Mouse (Mus musculus) kidney, embryonic 16.5 days (tissue): ENCODE data around the gene Spsb4. TPM values are rescaled to one million over a fixed set of nuclear protein-coding genes. Genes with fewer than 3 reads are reported as not detected.

Experiments used
- ATAC-seq: fragments of 200-750 bp; cut with Nextera tagmentation; 2 replicates; pipeline ENCODE4 v1.8.0; 2017; ENCODE audit warnings: moderate TSS enrichment; ENCODE audit not compliant: low FRiP score, low TSS enrichment
- H3K27ac ChIP-seq: fragments of 300-500 bp; sonication (generic); 2 replicates; pipeline ENCODE4 v1.5.1; 2014; ENCODE audit warnings: low read length
- H3K27me3 ChIP-seq: fragments of 300-500 bp; sonication (generic); 2 replicates; pipeline ENCODE4 v1.6.1; 2014; ENCODE audit warnings: low read length, control low read depth, mixed read lengths; ENCODE audit not compliant: insufficient read depth
- H3K36me3 ChIP-seq: fragments of 300-500 bp; sonication (generic); 2 replicates; pipeline ENCODE4 v1.6.1; 2014; ENCODE audit warnings: low read length, control low read depth, mixed read lengths; ENCODE audit not compliant: insufficient read depth
- H3K4me1 ChIP-seq: fragments of 300-500 bp; sonication (generic); 2 replicates; pipeline ENCODE4 v1.6.1; 2014; ENCODE audit warnings: low read length, control low read depth, mixed read lengths; ENCODE audit not compliant: insufficient read depth
- H3K4me2 ChIP-seq: fragments of 300-500 bp; sonication (generic); replicated peaks from 2 replicates; pipeline ENCODE4 v1.6.1; 2014; ENCODE audit warnings: low read depth, low read length
- H3K4me3 ChIP-seq: fragments of 300-500 bp; sonication (generic); 2 replicates; pipeline ENCODE4 v1.5.1; 2014; ENCODE audit warnings: mild to moderate bottlenecking, low read length
- H3K9ac ChIP-seq: fragments of 300-500 bp; sonication (generic); replicated peaks from 2 replicates; pipeline ENCODE4 v1.6.1; 2014; ENCODE audit warnings: low read length
- H3K9me3 ChIP-seq: fragments of 300-500 bp; sonication (generic); 2 replicates; pipeline ENCODE4 v1.6.1; 2016; ENCODE audit warnings: low read length, control low read depth
- WGBS: fragments of 180-500 bp; shearing (Covaris S2); extraction: QIAGEN DNeasy Blood & Tissue Kit; methylation state at CpG from one replicate; pipeline ENCODE4 v1.1.7; 2014; 5-methylcytosine and 5-hydroxymethylcytosine counted together
- polyA plus RNA-seq: library from polyadenylated mRNA; unstranded; fragments of >200 nt; fragmentation: Nextera tagmentation; extraction: Ambion mirVana; gene quantifications from 2 replicates; pipeline ENCODE4 v1.2.1, GENCODE M21; 2015

Gene Spsb4
- polyA plus RNA-seq, 1 experiment from 2014 or later, result 66.6 TPM

DNA sequence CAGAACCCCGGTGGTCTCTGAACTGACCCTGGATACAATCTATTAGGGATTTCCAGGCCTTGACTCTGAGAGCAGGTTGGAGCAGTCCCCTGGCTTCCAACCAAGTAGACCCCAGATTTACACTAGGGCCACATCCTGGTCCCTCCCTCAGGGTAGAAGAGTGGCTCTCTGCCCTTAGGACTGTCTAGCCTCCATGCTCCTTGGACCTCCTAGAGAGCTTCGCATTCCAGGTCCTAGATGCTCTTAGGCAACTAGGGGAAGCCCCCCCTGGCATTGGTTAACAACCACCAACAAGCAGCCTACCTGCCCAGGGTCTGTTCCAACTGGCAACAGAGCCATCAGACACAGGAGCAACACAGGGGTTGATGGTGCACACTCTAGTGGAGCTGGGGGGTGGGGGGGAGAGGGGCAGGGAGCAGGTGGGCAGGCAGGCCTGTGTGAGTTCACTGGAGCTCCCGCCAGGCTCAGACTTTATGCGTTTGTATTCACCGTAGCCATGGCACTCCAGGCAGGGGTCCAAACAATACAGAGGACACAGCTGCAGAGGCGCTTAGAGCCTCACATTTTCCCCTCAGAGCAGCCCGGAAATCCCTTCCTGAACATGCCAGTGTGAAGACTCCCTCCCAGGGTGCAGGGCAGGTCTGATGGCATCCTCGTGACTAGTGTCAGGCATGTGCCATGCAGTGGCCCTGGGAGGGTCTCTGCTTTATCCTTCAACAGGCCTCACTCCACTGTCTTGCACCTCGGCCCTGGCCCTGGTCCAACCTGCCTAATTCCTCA is 46.8 kb downstream of the Spsb4 start:
- Histone ChIP-seq H3K27ac (no peak overlapping the region), H3K9ac (no peak overlapping the region), H3K4me2 (no peak overlapping the region), H3K4me3 (no peak overlapping the region), H3K4me1 (peaks cover 35% of the 10 kb centered on the region), H3K9me3 (no peaks in the 10 kb centered on the region), H3K36me3 (no peaks in the 10 kb centered on the region), H3K27me3 (no peaks in the 10 kb centered on the region)
- peak; percentile 46 for ATAC-seq
- 48% methylated on average over 9 of the region's 9 CpGs for WGBS

DNA sequence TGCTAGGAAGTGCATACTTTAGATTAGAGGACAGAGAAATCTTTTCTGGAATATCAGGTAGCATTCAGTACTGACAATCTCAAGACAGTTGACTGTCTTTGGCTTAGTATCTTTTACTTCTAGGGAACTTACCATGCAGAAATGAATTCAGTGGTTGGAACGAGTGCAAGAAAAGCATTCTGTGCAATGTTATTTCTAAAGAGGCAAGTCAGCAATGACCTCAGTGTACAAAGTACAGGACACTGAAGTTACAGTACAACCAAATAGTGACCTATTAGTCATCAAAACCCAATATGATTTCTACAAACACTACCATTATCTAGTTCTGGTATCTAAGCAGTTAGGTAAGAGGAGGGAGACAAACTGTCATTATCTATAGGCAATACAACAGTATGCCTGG is 51.1 kb downstream of the Spsb4 start:
- ATAC-seq, result no peak

DNA sequence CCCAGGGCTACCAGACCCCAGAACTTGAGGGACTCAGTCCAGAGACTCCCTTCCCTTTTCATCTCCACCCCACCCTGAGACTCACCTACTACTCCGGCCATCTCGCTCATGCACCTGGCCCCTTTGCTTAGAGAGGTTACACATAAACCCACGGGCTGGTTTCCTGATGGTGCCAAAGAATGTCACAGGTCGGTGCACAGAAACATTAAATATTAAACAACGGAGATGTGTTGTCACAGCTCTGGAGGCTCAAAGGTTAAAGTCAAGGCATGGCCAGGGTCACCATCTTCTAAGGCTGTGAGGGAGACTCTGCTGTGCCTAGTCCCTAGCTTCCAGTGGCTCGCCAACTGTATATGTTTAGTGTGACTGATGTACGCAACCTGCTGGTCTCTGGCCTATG is 52.2 kb downstream of the Spsb4 start:
- 65% methylated on average over 7 of the region's 7 CpGs for WGBS
- H3K4me2 ChIP-seq, result no peak overlapping the region
- no peaks in the 10 kb centered on the region for H3K27me3 ChIP-seq
- peak overlapping the region; percentile 93 for H3K27ac ChIP-seq
- H3K9me3 ChIP-seq, result no peaks in the 10 kb centered on the region
- peak; percentile 57 for ATAC-seq
- H3K36me3 ChIP-seq, result no peaks in the 10 kb centered on the region
- H3K4me3 ChIP-seq, result no peak overlapping the region
- peaks cover 59% of the 10 kb centered on the region for H3K4me1 ChIP-seq
- H3K9ac ChIP-seq, result no peak overlapping the region

More for the DNA sequence above, 51.1 kb downstream of the Spsb4 start:
- Histone ChIP-seq H3K27ac (peak overlapping the region; percentile 93), H3K9ac (no peak overlapping the region), H3K4me3 (no peak overlapping the region), H3K4me2 (no peak overlapping the region), H3K27me3 (no peaks in the 10 kb centered on the region), H3K36me3 (no peaks in the 10 kb centered on the region), H3K4me1 (peaks cover 59% of the 10 kb centered on the region), H3K9me3 (no peaks in the 10 kb centered on the region)
- 39% methylated on average over 1 of the region's 1 CpGs for WGBS

DNA sequence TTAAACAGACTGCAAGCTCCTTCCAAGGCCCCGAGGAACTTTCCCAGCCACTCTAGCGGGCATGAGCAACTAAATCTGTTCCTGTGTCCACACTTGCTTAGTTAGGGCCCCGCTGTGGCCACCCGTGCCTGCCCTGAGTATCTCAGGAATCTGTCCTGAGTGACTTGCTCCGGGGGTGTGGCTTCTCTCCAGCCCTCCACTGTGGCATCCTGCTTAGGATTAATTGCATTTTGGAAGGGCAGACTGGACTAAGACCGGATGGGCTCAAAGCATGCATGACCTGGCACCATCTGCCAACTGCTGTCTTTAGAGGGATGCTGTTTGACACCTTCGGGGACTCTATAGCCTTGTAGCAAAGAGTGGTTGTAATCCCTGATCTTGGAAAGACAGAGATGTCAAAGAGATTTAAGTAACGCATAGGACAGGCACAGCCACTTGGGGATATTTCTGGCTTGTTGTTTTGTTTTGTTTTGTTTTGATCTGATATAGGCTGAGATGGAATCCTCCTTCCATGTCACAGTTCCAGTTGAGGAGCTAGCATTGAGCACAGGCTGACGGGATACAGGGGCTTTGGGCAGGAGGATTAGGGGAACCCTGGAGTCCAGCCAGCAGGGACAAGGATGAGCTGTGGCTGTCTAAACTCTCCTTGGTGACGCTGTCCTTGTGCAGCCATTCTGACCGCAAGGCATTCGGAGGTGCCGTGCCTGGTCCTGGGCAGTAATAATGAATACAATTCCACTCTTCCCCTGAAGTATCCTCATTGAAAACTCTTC is 55.0 kb downstream of the Spsb4 start:
- Histone ChIP-seq H3K4me1 (peaks cover 72% of the 10 kb centered on the region), H3K9ac (no peak overlapping the region; the same call in 1 of the 2 replicates), H3K27me3 (no peaks in the 10 kb centered on the region; the same call in 1 of the 2 replicates), H3K4me3 (no peak overlapping the region), H3K27ac (peak overlapping the region; percentile 77), H3K4me2 (no peak overlapping the region), H3K36me3 (no peaks in the 10 kb centered on the region), H3K9me3 (no peaks in the 10 kb centered on the region)
- peak; percentile 30; the same call in 1 of the 2 replicates for ATAC-seq
- WGBS, result 41% methylated on average over 13 of the region's 13 CpGs

DNA sequence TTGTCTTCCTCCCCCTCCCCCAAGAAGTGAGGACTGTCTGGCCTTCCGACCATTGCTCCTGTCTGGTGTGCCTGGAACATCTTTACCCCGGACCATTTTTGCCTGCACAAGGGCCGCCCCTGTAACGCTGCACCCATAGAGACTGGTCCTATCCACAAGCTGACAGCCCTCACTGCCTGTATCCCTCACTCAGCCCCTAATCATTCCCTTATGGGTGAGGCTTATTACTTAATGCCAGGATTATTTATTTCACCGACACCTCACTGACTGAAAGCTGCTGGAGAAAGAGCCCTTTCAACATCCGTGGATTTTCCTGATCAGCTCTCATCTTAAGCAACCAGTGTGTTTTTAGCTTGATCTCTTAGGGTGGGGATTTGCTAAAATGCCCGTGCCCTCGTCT is 55.9 kb downstream of the Spsb4 start:
- Histone ChIP-seq H3K9me3 (no peaks in the 10 kb centered on the region), H3K4me1 (peaks cover 72% of the 10 kb centered on the region), H3K9ac (peak overlapping the region; percentile 29), H3K27ac (peak overlapping the region; percentile 77), H3K4me3 (no peak overlapping the region), H3K4me2 (no peak overlapping the region), H3K36me3 (no peaks in the 10 kb centered on the region), H3K27me3 (no peaks in the 10 kb centered on the region; the same call in 1 of the 2 replicates)
- 48% methylated on average over 8 of the region's 8 CpGs for WGBS
- no peak for ATAC-seq

DNA sequence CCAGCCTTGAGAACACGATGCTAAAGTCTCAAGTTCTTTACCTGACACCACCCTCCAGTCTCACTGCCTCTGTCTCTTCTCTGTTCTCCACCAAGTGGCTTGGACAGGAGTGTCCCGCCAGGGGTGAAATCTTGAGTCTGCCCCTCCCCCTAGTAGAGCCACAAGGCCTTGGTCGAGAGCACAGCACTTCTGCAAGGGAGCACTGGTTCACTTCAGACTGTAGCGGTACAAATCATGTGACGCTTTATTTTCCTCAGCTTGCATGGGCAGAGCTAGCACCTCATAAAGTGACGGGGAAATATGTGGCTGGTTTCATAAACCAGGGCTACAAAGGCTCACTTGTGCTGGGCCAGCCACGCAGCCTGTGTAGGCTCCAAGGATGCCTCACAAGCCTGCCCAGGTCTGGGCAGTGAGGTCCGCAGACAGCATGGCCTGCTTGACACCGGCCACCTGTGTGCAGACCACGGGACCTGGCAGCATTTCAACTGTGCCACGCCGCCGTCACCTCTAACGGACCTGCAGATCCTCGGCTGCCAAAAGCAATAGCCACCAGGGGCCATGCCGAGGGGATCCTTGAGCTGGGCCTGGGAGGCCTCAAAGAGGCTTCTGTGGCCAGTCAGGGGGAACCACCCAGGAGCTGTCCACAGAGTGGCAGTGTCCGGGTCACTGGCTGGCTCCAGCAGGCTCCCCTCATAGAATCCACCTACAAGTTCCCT is 56.5 kb downstream of the Spsb4 start:
- peak; percentile 77 for ATAC-seq

DNA sequence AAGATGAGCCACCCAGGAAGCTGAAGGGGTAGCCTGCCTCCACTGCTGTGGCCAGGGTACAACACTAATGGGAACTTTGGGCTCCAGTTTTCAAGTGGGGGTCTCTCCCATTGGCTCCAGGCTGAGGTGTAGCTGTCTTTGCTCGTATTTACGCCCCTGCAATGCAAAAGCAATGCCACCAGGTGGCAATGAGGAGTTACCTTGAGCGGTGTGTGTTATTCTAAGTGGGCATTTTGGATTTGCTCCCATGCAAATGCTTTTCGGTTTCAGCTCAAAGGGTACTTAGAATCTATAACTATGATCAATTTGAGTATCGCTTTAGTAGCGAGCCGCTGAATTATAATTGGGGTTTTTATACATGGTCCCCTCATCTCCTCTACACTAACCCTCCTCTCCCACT is 57.6 kb downstream of the Spsb4 start:
- no peaks in the 10 kb centered on the region for H3K9me3 ChIP-seq
- H3K9ac ChIP-seq, result no peak overlapping the region
- H3K27ac ChIP-seq, result peak overlapping the region; percentile 3; the same call in 1 of the 2 replicates
- WGBS, result 65% methylated on average over 7 of the region's 7 CpGs
- no peak for ATAC-seq
- no peaks in the 10 kb centered on the region for H3K36me3 ChIP-seq
- no peaks in the 10 kb centered on the region; the same call in 1 of the 2 replicates for H3K27me3 ChIP-seq
- H3K4me2 ChIP-seq, result no peak overlapping the region
- H3K4me1 ChIP-seq, result peaks cover 72% of the 10 kb centered on the region
- H3K4me3 ChIP-seq, result no peak overlapping the region

More for the DNA sequence above, 56.5 kb downstream of the Spsb4 start:
- no peaks in the 10 kb centered on the region for H3K36me3 ChIP-seq
- peaks cover 72% of the 10 kb centered on the region for H3K4me1 ChIP-seq
- 30% methylated on average over 17 of the region's 17 CpGs for WGBS
- H3K9ac ChIP-seq, result peak overlapping the region; percentile 29; the same call in 1 of the 2 replicates
- H3K4me3 ChIP-seq, result no peak overlapping the region
- H3K27me3 ChIP-seq, result no peaks in the 10 kb centered on the region; the same call in 1 of the 2 replicates
- peak overlapping the region; percentile 77 for H3K27ac ChIP-seq
- no peak overlapping the region for H3K4me2 ChIP-seq
- H3K9me3 ChIP-seq, result no peaks in the 10 kb centered on the region

DNA sequence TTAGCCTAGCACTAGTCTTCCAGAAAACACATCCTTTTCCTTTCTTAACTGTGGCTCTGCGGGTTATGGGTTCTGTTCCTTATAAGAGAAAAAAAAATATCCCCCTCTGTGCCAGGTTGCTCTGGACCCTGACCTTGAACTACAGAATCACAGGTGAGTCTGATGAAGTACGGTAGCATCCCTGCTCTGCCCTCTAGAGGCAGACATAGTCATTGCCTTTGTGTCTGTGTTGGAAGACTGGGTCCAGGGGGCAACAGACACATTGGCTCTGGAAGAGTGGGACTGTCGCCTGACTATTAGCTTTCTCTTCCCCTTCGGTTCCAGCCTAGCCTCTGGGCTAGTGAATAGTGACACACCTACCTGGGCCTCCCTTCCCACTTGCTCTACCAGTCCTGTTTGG is 58.4 kb downstream of the Spsb4 start:
- H3K9ac ChIP-seq, result no peak overlapping the region
- H3K4me2 ChIP-seq, result no peak overlapping the region
- no peaks in the 10 kb centered on the region; the same call in 1 of the 2 replicates for H3K27me3 ChIP-seq
- no peaks in the 10 kb centered on the region for H3K9me3 ChIP-seq
- 81% methylated on average over 4 of the region's 4 CpGs for WGBS
- H3K4me1 ChIP-seq, result peaks cover 69% of the 10 kb centered on the region
- no peak overlapping the region for H3K27ac ChIP-seq
- ATAC-seq, result no peak
- no peaks in the 10 kb centered on the region for H3K36me3 ChIP-seq
- H3K4me3 ChIP-seq, result no peak overlapping the region

DNA sequence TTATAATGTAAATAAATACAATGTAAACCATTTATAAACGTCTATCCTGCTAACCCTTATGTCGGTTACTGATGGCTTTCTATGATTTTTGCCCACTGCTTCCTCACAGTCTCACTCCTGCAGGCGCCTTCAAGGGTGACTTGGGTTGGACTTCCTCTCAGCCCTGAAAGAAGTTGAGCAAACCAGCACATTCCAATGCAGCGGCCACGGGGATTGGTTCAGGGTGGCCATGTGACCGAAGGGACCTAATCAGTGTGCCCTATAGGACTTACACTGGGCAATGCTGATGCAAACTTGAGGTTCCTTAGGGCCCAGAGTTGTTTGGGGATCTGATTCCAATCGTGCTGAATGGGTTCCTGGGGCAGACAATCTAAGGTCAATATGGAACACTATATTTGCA is 59.2 kb downstream of the Spsb4 start:
- ATAC-seq, result no peak
- no peaks in the 10 kb centered on the region; the same call in 1 of the 2 replicates for H3K27me3 ChIP-seq
- H3K27ac ChIP-seq, result peak overlapping the region; percentile 81
- 87% methylated on average over 7 of the region's 7 CpGs for WGBS
- peaks cover 77% of the 10 kb centered on the region for H3K4me1 ChIP-seq
- H3K9me3 ChIP-seq, result no peaks in the 10 kb centered on the region
- H3K36me3 ChIP-seq, result no peaks in the 10 kb centered on the region
- H3K4me3 ChIP-seq, result no peak overlapping the region
- no peak overlapping the region for H3K9ac ChIP-seq
- H3K4me2 ChIP-seq, result no peak overlapping the region
